Mouse (Mus musculus): ENCODE measurements around the gene Clip1. TPM values are rescaled to one million over a fixed set of nuclear protein-coding genes. Genes with fewer than 3 reads are reported as not detected.
"Not testable (repeated sequence)": the region's sequence is repeated elsewhere in the genome, so short reads cannot be mapped to it uniquely, and the experiment has no call there.

The Clip1 gene
- 100 to 1,000 TPM; 114 to 130 TPM for total RNA-seq (2021)

DNA sequence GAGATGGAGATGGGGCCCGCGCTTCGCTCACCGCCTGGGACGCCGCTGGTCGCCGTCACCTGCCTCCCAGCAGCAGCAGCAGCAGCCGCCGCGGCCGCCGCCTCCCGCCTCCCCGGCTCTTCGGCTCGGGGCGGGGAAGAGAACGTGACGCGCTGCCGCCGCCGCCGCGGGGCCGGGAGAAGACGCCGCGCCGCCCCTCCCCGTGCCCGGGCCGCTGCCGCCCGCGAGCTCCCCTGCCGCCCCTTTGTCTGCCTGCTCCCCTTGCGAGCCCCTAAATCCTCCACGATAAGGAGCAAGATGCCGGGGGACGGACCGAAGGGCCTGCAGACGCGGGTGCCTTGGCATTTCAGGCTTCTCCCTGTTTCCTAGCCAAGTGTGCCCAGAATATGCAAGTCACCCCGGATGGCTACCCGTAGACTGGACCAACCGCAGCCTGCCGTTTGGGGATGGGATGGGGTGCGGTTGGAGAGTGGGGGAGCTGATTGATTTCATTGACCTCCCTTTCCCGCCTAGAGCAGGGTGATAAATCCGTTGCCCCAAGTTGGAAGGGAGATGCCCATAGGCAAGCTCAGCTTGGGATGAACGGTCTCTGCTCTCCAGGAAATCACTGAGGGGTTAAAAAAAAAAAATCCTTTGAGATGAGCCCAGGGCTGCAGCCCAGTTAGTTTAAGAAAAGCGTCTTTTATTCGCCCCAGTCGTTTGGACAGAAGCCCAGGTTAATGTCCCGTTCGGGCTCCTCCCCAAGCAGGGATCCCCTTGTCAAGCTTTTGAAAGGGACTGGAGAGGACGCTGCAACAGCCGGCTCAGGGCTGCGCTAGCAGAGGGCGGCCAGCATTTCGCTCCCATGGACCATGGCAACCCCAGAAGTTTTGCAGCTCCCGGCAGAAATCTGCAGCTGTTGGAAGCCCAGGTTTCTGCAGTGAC, at the start of gene Clip1:
TSS of gene Clip1 (minus strand) at position 398 of the 924 bp plus-strand sequence.
- DNase-seq (ENCODE audit: extremely low spot score in 1 of 2, low spot score in 1 of 2): peak; percentile 64 to 65

GRCm38 (mm10) chr5:123730981-123731380, 46.6 kb upstream of the Clip1 start:
- DNase-seq (ENCODE audit: extremely low spot score in 1 of 2, low spot score in 1 of 2): no peak

GRCm38 (mm10) chr5:123723816-123724215, 39.4 kb upstream of the Clip1 start:
- DNase-seq (ENCODE audit: extremely low spot score in 1 of 2, low spot score in 1 of 2): not testable (repeated sequence)

DNA sequence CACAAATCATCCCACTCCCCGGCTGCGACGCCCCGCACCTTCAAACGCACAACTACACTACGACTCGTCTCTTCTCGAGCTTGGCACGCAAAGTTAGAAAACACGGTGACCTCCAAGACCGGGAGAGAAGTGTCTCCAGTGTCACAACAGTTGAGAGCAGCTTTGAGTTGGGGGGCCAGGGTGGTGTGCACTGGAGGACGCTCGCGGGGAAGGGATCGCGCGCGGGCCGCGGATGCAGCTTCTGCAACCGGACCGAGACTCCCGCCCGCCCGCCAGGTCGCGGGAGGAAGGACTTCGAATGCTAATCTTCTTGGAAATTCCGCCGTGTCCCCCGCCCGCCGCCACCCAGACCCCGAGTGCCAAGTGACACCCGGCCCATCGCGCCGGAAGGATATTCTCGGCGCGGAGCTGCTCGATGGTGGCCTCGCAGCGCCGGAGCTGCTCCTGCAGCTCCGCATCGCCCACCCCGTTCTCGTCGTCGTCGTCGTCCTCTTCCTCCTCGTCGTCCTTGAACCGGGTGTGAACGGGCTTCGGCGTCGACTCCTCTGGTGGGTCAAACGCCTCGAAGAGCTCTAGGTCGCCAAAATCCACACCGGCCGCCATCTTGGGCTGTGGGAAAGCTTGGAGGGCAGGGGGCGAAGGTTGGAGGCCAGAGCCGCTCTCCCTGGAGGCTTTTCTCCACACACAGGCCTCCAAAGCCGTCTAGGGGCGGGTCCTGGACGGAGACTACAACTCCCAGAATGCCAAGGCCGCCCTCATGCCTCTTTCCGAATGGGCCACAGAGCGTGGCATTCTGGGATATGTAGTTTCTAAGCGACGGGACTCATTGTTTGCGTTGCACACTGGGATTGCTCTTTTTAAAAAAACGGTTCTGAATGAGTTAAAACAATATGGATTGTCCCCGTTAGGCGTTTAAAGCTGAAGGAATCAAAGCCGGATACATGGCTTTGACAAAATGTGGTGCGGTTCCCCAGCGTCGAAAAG, 36.2 kb upstream of the Clip1 start, which contains the start of gene Zcchc8:
TSS of gene Zcchc8 (minus strand) at position 773 of the 984 bp plus-strand sequence.
- peak; percentile 80 to 85 for DNase-seq (ENCODE audit: extremely low spot score in 1 of 2, low spot score in 1 of 2)

DNA sequence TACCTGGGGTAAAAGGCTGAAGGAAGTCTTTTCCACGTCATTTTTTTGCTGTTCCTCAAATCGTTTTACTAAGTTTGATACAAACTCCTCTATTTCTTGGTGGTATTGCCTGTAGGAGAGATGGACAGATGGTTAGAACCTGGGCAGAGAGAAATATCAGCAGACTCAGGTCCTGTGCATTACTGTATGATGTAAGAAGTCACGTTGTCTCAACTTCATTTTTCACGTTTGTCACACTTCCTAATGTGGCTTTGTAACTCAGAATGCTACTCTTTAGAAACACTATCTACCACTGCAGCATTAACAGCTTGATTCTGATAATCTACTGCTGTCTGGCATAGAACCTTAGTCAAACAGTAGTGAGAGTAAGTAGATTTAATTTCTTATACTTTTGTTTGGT, 30.2 kb upstream of the Clip1 start:
- DNase-seq (ENCODE audit: extremely low spot score in 1 of 2, low spot score in 1 of 2): no peak

GRCm38 (mm10) chr5:123713782-123714181, 29.4 kb upstream of the Clip1 start:
- no peak for DNase-seq (ENCODE audit: extremely low spot score in 1 of 2, low spot score in 1 of 2)

- no peak for DNase-seq (ENCODE audit: extremely low spot score in 1 of 2, low spot score in 1 of 2)
These were observed 25.2 kb upstream of the Clip1 start for GRCm38 (mm10) chr5:123709571-123709970.

DNA sequence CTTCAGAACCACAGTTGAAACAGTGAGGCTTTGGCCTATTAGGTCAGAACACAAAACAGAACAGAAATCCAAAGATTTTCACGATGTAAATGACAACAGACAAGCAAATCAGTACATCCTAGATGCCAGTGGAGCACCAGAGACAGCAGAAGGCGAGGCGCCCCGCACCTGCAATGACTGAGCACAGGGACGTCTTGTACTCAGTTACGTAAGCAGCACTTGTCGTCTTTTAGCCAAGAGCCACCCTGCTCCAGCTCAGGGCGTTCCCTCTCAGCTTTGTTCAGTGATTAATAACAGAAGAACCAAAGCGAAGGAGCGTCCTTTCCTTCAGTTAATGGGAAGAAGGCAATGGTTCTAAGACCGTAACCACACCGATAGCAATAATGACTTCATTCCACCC, 24.2 kb upstream of the Clip1 start:
- DNase-seq (ENCODE audit: extremely low spot score in 1 of 2, low spot score in 1 of 2): no peak

DNA sequence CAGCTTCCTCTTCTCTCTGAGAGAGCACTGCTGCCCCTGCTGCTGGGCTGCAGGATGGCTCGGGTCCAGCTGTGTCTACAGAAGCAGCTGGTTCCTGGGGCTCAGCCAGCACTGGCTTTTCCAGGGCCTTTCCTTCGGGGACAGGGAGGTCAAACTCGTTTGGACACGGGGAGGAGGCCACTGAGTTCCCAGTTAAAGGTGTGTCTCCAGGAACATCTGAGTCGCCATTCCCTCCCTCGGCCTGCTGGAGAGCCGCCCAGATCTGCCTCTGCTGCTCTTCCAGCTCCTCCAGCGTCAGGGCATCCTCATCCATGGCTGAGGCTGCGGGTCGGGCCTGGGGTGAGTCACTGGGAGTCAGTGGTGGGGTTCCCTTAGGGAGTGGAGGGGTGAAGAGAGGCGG, 16.2 kb upstream of the Clip1 start:
- peak; percentile 23 to 33 for DNase-seq (ENCODE audit: extremely low spot score in 1 of 2, low spot score in 1 of 2)

- peak; percentile 40 to 80 for DNase-seq (ENCODE audit: extremely low spot score in 1 of 2, low spot score in 1 of 2)
These were observed 14.8 kb upstream of the Clip1 start for GRCm38 (mm10) chr5:123699198-123699597.

DNA sequence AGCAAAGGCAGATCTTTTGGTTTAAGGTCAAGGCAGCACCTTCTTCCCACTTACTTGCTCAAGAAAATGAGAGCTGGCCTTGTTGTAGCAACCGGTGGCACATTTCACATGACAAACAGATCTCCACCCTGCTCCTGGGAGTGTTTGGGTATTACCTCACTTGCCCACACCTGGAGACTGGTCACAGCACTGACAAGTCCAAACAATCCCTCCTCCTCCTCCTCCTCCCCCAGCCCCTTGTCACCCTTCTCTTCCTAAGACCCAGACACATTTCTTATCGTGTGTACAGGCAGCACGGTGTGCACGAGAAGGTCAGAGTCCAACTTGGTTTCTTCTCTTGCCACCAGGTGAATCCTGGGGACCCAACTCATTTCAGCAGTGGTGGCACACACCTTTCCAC, 12.5 kb upstream of the Clip1 start:
- DNase-seq (ENCODE audit: extremely low spot score in 1 of 2, low spot score in 1 of 2): no peak

- DNase-seq (ENCODE audit: extremely low spot score in 1 of 2, low spot score in 1 of 2): no peak
These were observed 11.8 kb upstream of the Clip1 start for GRCm38 (mm10) chr5:123696244-123696643.

GRCm38 (mm10) chr5:123694468-123694867, 10.1 kb upstream of the Clip1 start:
- DNase-seq (ENCODE audit: extremely low spot score in 1 of 2, low spot score in 1 of 2): no peak

- DNase-seq (ENCODE audit: extremely low spot score in 1 of 2, low spot score in 1 of 2): peak in 1 of 2 experiments; percentile 27
These were observed 819 bp downstream of the Clip1 start for GRCm38 (mm10) chr5:123683377-123684220.

- DNase-seq (ENCODE audit: extremely low spot score in 1 of 2, low spot score in 1 of 2): no peak
These were observed 1.4 kb downstream of the Clip1 start for GRCm38 (mm10) chr5:123683043-123683376.

DNA sequence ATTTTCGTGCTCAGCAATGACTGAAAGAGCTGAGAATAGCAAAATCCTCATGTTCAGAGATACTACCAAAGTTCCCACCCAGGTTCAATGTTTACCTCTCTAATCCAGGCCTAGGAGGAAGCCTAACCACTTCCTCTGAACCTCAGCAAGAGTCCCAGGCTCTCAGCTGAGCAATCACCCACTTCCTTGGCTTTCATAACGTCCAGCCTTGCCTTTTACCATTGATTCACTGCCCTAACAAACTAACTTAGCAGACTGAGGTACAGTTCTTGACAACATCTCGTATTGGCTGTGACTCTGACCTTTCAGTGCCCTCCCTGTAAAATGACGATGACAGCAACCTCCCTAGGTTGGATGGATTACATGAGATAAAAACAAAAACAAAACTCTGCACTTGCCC, 2.0 kb downstream of the Clip1 start:
- no peak for DNase-seq (ENCODE audit: extremely low spot score in 1 of 2, low spot score in 1 of 2)

- DNase-seq (ENCODE audit: extremely low spot score in 1 of 2, low spot score in 1 of 2): no peak
These were observed 4.7 kb downstream of the Clip1 start for GRCm38 (mm10) chr5:123679546-123680263.

DNA sequence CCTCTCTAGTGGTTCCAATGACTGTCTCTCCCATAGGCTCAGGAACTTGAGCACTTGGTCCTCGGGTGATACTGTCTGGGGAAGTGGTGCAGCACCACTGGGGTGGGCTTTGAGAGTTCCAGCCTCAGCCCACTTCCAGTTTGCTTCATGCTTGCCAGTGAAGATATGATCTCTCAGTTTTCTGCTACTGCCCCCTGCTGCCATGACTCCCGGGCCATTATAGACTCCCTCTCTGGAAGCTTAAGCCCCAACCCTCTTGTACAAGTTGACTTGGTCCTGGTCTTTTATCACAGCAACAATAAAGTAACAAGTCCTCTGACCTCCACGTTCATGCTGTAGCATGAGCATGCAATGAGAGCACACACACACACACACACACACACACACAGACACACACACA, 5.3 kb downstream of the Clip1 start:
- no peak for DNase-seq (ENCODE audit: extremely low spot score in 1 of 2, low spot score in 1 of 2)

DNA sequence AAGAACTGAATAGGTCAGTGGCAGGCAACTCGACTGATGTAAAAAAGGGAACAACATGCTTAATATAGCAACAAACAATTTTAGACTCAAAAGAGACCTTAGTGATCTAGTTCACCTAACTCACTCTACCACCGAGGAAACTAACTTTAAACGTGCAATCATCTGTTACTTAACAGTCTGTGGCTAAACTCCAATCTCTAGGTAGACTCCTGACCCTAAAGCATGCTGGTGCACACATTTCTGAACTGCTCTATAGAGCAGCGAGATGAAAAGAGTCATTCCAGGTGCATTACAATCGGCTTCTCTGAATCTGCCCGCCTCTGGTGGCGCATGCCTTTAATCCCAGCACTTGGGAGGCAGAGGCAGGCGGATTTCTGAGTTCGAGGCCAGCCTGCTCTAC, 8.7 kb downstream of the Clip1 start:
- DNase-seq (ENCODE audit: extremely low spot score in 1 of 2, low spot score in 1 of 2): no peak

All from layer of hippocampus, postnatal 25 days (tissue).